Mouse (Mus musculus): Measurements from ENCODE around the gene Shq1. TPM values are rescaled to one million over a fixed set of nuclear protein-coding genes. Genes with fewer than 3 reads are reported as not detected.

Shq1 gene
- polyA plus RNA-seq (2012; ENCODE audit: low replicate concordance) = 3.8 and 6.3 TPM in 2 replicates

GRCm38 (mm10) chr6:100670880-100671344 is at the start of gene Shq1:
TSS of gene Shq1 (minus strand) at chr6:100671157.

GRCm38 (mm10) chr6:100704574-100705365 is 33.8 kb upstream of the Shq1 start, which contains the start of gene Gxylt2:
TSS of gene Gxylt2 (plus strand) at chr6:100704734.

Other genes starting within 250 kb of the Shq1 start
- gene Gxylt2, start 33.6 kb upstream of the Shq1 start, polyA plus RNA-seq (2012; ENCODE audit: low replicate concordance) = not detected in 2 replicates
- 4.7 and 55.6 TPM in 2 replicates for gene Ppp4r2, start 162.5 kb upstream of the Shq1 start, polyA plus RNA-seq (2012; ENCODE audit: low replicate concordance)

Measured in hematopoietic multipotent progenitor cell, adult 10-12 weeks (in vitro differentiated cells).